Mouse (Mus musculus): ENCODE data around the gene Dkk1. TPM values are rescaled to one million over a fixed set of nuclear protein-coding genes. Genes with fewer than 3 reads are reported as not detected.

Dkk1 gene
- polyA plus RNA-seq (2012; rRNA removed) = 0.48 and 0.60 TPM in 2 replicates

DNA sequence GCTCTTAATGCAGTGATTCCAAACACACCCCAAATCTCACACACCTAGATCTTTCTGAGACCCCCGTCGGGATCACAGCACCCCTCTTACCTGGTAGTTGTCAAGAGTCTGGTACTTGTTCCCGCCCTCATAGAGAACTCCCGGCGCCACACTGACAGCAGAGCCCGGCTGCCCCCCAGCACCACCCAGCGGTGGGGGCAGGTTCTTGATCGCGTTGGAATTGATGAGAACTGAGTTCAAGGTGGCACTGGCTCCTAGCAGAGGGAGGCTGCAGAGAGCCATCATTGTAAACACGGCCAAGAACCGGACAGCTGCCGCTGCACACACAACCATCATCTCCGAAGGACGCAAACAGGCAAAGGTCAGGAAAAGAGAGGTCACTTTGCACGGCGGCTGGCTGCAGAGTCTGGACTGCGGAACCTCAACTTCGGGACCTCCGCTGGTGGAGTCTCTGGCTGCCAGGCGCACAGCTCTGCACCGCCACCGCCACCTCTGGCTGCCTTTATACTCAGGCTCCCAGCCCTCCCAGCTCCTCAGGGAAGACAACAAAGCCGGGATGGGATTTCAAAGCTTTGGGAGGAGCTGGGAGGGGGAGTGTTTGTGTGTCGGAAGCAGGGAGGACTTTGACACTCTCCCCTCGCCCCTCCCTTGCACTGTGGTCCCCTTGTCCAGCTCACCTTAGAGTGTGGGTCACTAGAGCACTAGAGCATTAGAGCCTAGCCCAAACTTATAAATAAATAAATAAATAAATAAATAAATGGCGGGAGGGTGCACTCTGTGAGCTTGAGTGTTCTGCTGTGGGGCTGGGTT lies at the start of gene Dkk1:
Gene Dkk1 (minus strand): TSS at position 622 of the 810 bp plus-strand sequence.

